Mouse (Mus musculus) G1E (cell line): ENCODE measurements around the gene Ankmy1.

Experiments used
- CTCF ChIP-seq: IDR thresholded peaks from 2 replicates; pipeline ENCODE4 v1.5.1; 2012; ENCODE audit warnings: low read depth, low read length, inconsistent platforms, mixed read lengths
- GATA2 ChIP-seq: IDR thresholded peaks from 2 replicates; pipeline ENCODE4 v1.6.1; 2012; ENCODE audit warnings: low read depth, low read length, inconsistent platforms, borderline replicate concordance

GRCm38 (mm10) chr1:92905703-92906310 is 3.1 kb upstream of the Ankmy1 start:
- TF ChIP-seq CTCF (no peak), GATA2 (no peak)
